In the genomic region with DNA sequence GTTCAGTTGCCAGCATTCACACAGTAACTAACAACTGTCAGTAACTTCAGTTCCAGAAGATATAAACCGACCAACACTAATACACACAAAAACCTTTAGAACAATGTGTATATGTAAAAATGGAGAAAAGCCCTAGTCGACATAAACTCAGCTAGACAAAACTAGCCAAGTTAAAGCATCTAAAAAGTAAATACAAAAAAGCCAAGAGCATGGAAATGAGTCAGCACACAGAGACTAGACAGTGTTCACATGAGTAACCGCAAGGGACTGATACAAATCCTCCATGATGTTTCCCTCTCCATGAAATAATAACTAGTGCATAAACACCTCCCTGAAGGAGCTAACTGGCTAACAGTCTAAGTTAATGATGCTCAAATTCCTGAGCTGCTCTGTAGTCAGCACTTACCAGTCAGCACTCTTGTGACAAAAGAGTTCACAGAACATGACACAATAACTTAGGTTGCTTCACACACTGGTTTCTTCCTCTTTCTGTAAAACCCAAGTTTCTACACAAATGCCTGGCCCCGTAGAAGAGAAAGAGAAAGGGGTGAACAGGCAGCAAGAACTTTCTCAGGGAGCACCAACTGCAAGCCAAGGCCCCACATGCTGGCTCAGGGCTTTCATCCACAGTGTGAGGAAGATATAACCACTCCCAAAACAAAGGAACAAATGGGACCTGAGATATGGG, we compare ENCODE assay signal across 14 mouse cellular contexts. TPM values are rescaled to one million over a fixed set of nuclear protein-coding genes. Genes with fewer than 3 reads are reported as not detected.
A peak's percentile ranks its signal among the peaks of the same experiment; 100 is the strongest.
DNase-seq lines count a peak whose midpoint lies in the region; ATAC-seq and TF ChIP-seq lines count a peak whose summit lies in the region.
"Had no signal": no experiment of that assay in that cellular context is flagged by ENCODE, and none has a peak within 500 bp of the region (broad histone marks: within the 10 kb centered on the region; RNA-seq: fewer than 3 reads in every experiment).

No protein-coding gene starts in this region.

- no peaks in the 10 kb centered on the region for H3K9me3 ChIP-seq in stomach, embryonic 16.5 days (replicated peaks; ENCODE audit: control insufficient read depth, low read length)
- no peaks in the 10 kb centered on the region for H3K9me3 ChIP-seq in stomach, postnatal 0 days (ENCODE audit: control insufficient read depth, low read length)
- H3K9me3 ChIP-seq in megakaryocyte, embryonic 14.5 days, result no peaks in the 10 kb centered on the region
- H3K9me3 ChIP-seq in midbrain, embryonic 11.5 days (ENCODE audit: control insufficient read depth, low read length), result no peaks in the 10 kb centered on the region
- no peaks in the 10 kb centered on the region for H3K9me3 ChIP-seq in midbrain, embryonic 16.5 days (replicated peaks; ENCODE audit: control insufficient read depth, low read length, poor library complexity, severe bottlenecking)
- H3K9me3 ChIP-seq: neural tube, embryonic 13.5 days had no signal

- no peak overlapping the region for H3K9ac ChIP-seq in stomach, embryonic 16.5 days (ENCODE audit: low read length)
- no peak overlapping the region for H3K9ac ChIP-seq in stomach, postnatal 0 days (ENCODE audit: low read length)
- H3K9ac ChIP-seq in midbrain, embryonic 11.5 days (ENCODE audit: low read length), result no peak overlapping the region
- H3K9ac ChIP-seq in midbrain, embryonic 16.5 days (ENCODE audit: low read depth, low read length), result no peak overlapping the region
- H3K9ac ChIP-seq: neural tube, embryonic 13.5 days had no signal

- H3K4me3 ChIP-seq in stomach, embryonic 16.5 days (replicated peaks; ENCODE audit: low read length), result no peak overlapping the region
- H3K4me3 ChIP-seq in stomach, postnatal 0 days (ENCODE audit: low read depth, low read length), result no peak overlapping the region
- H3K4me3 ChIP-seq in megakaryocyte, embryonic 14.5 days (replicated peaks), result peak overlapping the region; percentile 11
- H3K4me3 ChIP-seq in midbrain, embryonic 11.5 days (ENCODE audit: low read depth, low read length), result no peak overlapping the region
- no peak overlapping the region for H3K4me3 ChIP-seq in midbrain, embryonic 16.5 days (ENCODE audit: low read depth, low read length)
- H3K4me3 ChIP-seq: left cerebral cortex, adult 2 months; neural tube, embryonic 13.5 days had no signal

- H3K4me2 ChIP-seq in stomach, embryonic 16.5 days (ENCODE audit: low read depth, low read length), result no peak overlapping the region
- no peak overlapping the region for H3K4me2 ChIP-seq in stomach, postnatal 0 days (replicated peaks; ENCODE audit: low read depth)
- no peak overlapping the region for H3K4me2 ChIP-seq in midbrain, embryonic 11.5 days
- H3K4me2 ChIP-seq in midbrain, embryonic 16.5 days (ENCODE audit: low read length), result no peak overlapping the region
- H3K4me2 ChIP-seq: neural tube, embryonic 13.5 days had no signal

- 80% methylated on average over 4 of the region's 4 CpGs for WGBS in stomach, embryonic 16.5 days
- WGBS in stomach, postnatal 0 days, result 76% methylated on average over 4 of the region's 4 CpGs
- WGBS in midbrain, embryonic 11.5 days, result 85% methylated on average over 4 of the region's 4 CpGs
- 95% methylated on average over 4 of the region's 4 CpGs for WGBS in midbrain, embryonic 16.5 days

- no peak for DNase-seq in stomach, postnatal 0 days (ENCODE audit: low spot score)
- no peak for DNase-seq in midbrain, embryonic 11.5 days (ENCODE audit: low spot score, missing footprints)
- DNase-seq in ovary, postnatal 14 days (ENCODE audit: low spot score), result no peak
- DNase-seq in neural tube, embryonic 10.5 days (ENCODE audit: extremely low spot score, low spot score), result no peak
- DNase-seq: gastrocnemius, postnatal 10 days; right cerebral cortex, postnatal 14 days had no signal

- no peaks in the 10 kb centered on the region for H3K27me3 ChIP-seq in stomach, embryonic 16.5 days (ENCODE audit: control insufficient read depth, insufficient read depth, low read length)
- no peaks in the 10 kb centered on the region for H3K27me3 ChIP-seq in stomach, postnatal 0 days (ENCODE audit: control insufficient read depth, insufficient read depth, low read length)
- H3K27me3 ChIP-seq in megakaryocyte, embryonic 14.5 days (replicated peaks), result no peaks in the 10 kb centered on the region
- no peaks in the 10 kb centered on the region for H3K27me3 ChIP-seq in midbrain, embryonic 11.5 days (ENCODE audit: control insufficient read depth, insufficient read depth, low read length)
- no peaks in the 10 kb centered on the region for H3K27me3 ChIP-seq in midbrain, embryonic 16.5 days (ENCODE audit: control insufficient read depth, insufficient read depth, low read depth, low read length)
- H3K27me3 ChIP-seq: neural tube, embryonic 13.5 days had no signal

- H3K36me3 ChIP-seq in stomach, embryonic 16.5 days (ENCODE audit: control insufficient read depth, insufficient read depth, low read length), result peaks cover 3% of the 10 kb centered on the region
- H3K36me3 ChIP-seq in stomach, postnatal 0 days (ENCODE audit: control insufficient read depth, insufficient read depth, low read length), result 0 out of 2 replicates have a peak, but pooled peaks cover 3% of the 10 kb centered on the region
- H3K36me3 ChIP-seq in megakaryocyte, embryonic 14.5 days (replicated peaks; ENCODE audit: low read length), result peaks cover 80% of the 10 kb centered on the region
- H3K36me3 ChIP-seq in midbrain, embryonic 11.5 days (ENCODE audit: control insufficient read depth, insufficient read depth, low read length), result no peaks in the 10 kb centered on the region
- H3K36me3 ChIP-seq in midbrain, embryonic 16.5 days (ENCODE audit: control insufficient read depth, insufficient read depth, low read length), result peaks cover 22% of the 10 kb centered on the region

- H3K27ac ChIP-seq in stomach, embryonic 16.5 days (ENCODE audit: low read length), result peak overlapping the region; percentile 44; the same call in 1 of the 2 replicates
- no peak overlapping the region for H3K27ac ChIP-seq in stomach, postnatal 0 days (replicated peaks)
- H3K27ac ChIP-seq in midbrain, embryonic 11.5 days (ENCODE audit: low read depth, low read length), result no peak overlapping the region
- no peak overlapping the region for H3K27ac ChIP-seq in midbrain, embryonic 16.5 days (ENCODE audit: low read length)
- H3K27ac ChIP-seq: hindbrain, postnatal 0 days; kidney, postnatal 0 days; left cerebral cortex, adult 2 months; neural tube, embryonic 13.5 days had no signal

- no peak for TF ChIP-seq EP300 in stomach, postnatal 0 days (optimal IDR thresholded peaks at IDR 0.05)

- ATAC-seq in stomach, embryonic 16.5 days (ENCODE audit: insufficient read depth, low FRiP score), result no peak
- no peak for ATAC-seq in stomach, postnatal 0 days (ENCODE audit: low FRiP score, low TSS enrichment)
- peak; percentile 84 to 85 for ATAC-seq in hematopoietic stem cell, adult 5-6 weeks (replicated peaks in 1 of 2; ENCODE audit: insufficient read depth in 1 of 2, low FRiP score in 2 of 2, low TSS enrichment in 1 of 2, low read depth in 1 of 2, poor library complexity in 2 of 2, severe bottlenecking in 2 of 2)
- ATAC-seq in midbrain, embryonic 11.5 days (ENCODE audit: low FRiP score), result no peak
- no peak for ATAC-seq in midbrain, embryonic 16.5 days
- ATAC-seq: hindbrain, postnatal 0 days had no signal

- TF ChIP-seq CTCF in stomach, postnatal 0 days (IDR thresholded peaks at IDR 0.05; ENCODE audit: low read depth), result no peak

- H3K4me1 ChIP-seq in stomach, embryonic 16.5 days (ENCODE audit: control insufficient read depth, insufficient read depth, low read length), result no peaks in the 10 kb centered on the region
- no peaks in the 10 kb centered on the region for H3K4me1 ChIP-seq in stomach, postnatal 0 days (replicated peaks; ENCODE audit: control insufficient read depth, insufficient read depth)
- H3K4me1 ChIP-seq in megakaryocyte, embryonic 14.5 days, result peaks cover 28% of the 10 kb centered on the region
- no peaks in the 10 kb centered on the region for H3K4me1 ChIP-seq in midbrain, embryonic 11.5 days (ENCODE audit: control insufficient read depth, insufficient read depth, low read length)
- no peaks in the 10 kb centered on the region for H3K4me1 ChIP-seq in midbrain, embryonic 16.5 days (ENCODE audit: control insufficient read depth, insufficient read depth, low read length)
- H3K4me1 ChIP-seq: neural tube, embryonic 13.5 days had no signal

RNA-seq across cellular contexts. Expression of a gene that starts 52.6 kb away (rescaled TPM):
- 0.59 and 0.77 TPM in 2 replicates for polyA plus RNA-seq in stomach, embryonic 16.5 days (2015; fragmentation: Nextera tagmentation; extraction: Ambion mirVana)
- 0.67 and 0.77 TPM in 2 replicates for polyA plus RNA-seq in stomach, postnatal 0 days (2015; fragmentation: Nextera tagmentation; extraction: Ambion mirVana)
- 0.05 TPM in 1 of 2 replicates, not detected in the other for total RNA-seq in hematopoietic stem cell, adult 5-6 weeks (2017)
- 0.58 and 0.69 TPM in 2 replicates for polyA plus RNA-seq in megakaryocyte, embryonic 14.5 days (2012; ENCODE audit: insufficient read depth, low replicate concordance)
- polyA plus RNA-seq in midbrain, embryonic 11.5 days (2014; fragmentation: Nextera tagmentation; extraction: Ambion mirVana), result 1.7 and 2.1 TPM in 2 replicates
- 9.8 and 12.5 TPM in 2 replicates for polyA plus RNA-seq in midbrain, embryonic 16.5 days (2015; fragmentation: Nextera tagmentation; extraction: Ambion mirVana)

Comparison
In these comparisons a context has a peak if more than half of its experiments do, and no peak if none do; other contexts are left out.
1. ATAC-seq: peak in hematopoietic stem cell, adult 5-6 weeks (2 of 2); none in stomach, embryonic 16.5 days (single experiment), stomach, postnatal 0 days (single experiment), midbrain, embryonic 11.5 days (single experiment) and midbrain, embryonic 16.5 days (single experiment).